In genomic region chr11:119090961-119091597, GRCm38 (mm10) we compare ENCODE assay signal across 8 mouse cellular contexts. TPM values are rescaled to one million over a fixed set of nuclear protein-coding genes. Genes with fewer than 3 reads are reported as not detected.
A peak's percentile ranks its signal among the peaks of the same experiment; 100 is the strongest.
DNase-seq lines count a peak whose midpoint lies in the region; ATAC-seq lines count a peak whose summit lies in the region.

No protein-coding gene starts in this region.

- no peak overlapping the region for H3K27ac ChIP-seq in forebrain, embryonic 13.5 days
- peak overlapping the region; percentile 59; the same call in 1 of the 2 replicates for H3K27ac ChIP-seq in limb, embryonic 12.5 days
- H3K27ac ChIP-seq in midbrain, embryonic 13.5 days, result peak overlapping the region; percentile 30; the same call in 1 of the 2 replicates

- no peaks in the 10 kb centered on the region for H3K9me3 ChIP-seq in forebrain, embryonic 13.5 days (replicated peaks)
- no peaks in the 10 kb centered on the region for H3K9me3 ChIP-seq in limb, embryonic 12.5 days
- no peaks in the 10 kb centered on the region for H3K9me3 ChIP-seq in midbrain, embryonic 13.5 days

- peak; percentile 66 for DNase-seq in left cerebral cortex, postnatal 4 days
- no peak for DNase-seq in left cerebral cortex, postnatal 14 days (ENCODE audit: low spot score in 2 of 2)
- peak; percentile 67 for DNase-seq in brain, adult 2 months (ENCODE audit: low read depth, low spot score)
- DNase-seq in heart, postnatal 4 days, result peak; percentile 81
- peak; percentile 76 for DNase-seq in urinary bladder, postnatal 14 days (ENCODE audit: low spot score)

- H3K4me1 ChIP-seq in forebrain, embryonic 13.5 days, result peaks cover 43% of the 10 kb centered on the region
- H3K4me1 ChIP-seq in limb, embryonic 12.5 days (replicated peaks), result peaks cover 52% of the 10 kb centered on the region
- peaks cover 58% of the 10 kb centered on the region for H3K4me1 ChIP-seq in midbrain, embryonic 13.5 days (replicated peaks)

- under 1% methylated on average over 32 of the region's 42 CpGs for WGBS in forebrain, embryonic 13.5 days
- under 1% methylated on average over 39 of the region's 42 CpGs for WGBS in limb, embryonic 12.5 days
- under 1% methylated on average over 34 of the region's 42 CpGs for WGBS in midbrain, embryonic 13.5 days

- no peaks in the 10 kb centered on the region for H3K36me3 ChIP-seq in forebrain, embryonic 13.5 days (ENCODE audit: poor library complexity, severe bottlenecking)
- no peaks in the 10 kb centered on the region for H3K36me3 ChIP-seq in limb, embryonic 12.5 days
- H3K36me3 ChIP-seq in midbrain, embryonic 13.5 days, result no peaks in the 10 kb centered on the region

- peak overlapping the region; percentile 54 for H3K4me3 ChIP-seq in forebrain, embryonic 13.5 days
- H3K4me3 ChIP-seq in limb, embryonic 12.5 days (replicated peaks), result peak overlapping the region; percentile 57
- H3K4me3 ChIP-seq in midbrain, embryonic 13.5 days (replicated peaks), result peak overlapping the region; percentile 56

- peaks cover 54% of the 10 kb centered on the region for H3K27me3 ChIP-seq in forebrain, embryonic 13.5 days
- H3K27me3 ChIP-seq in limb, embryonic 12.5 days, result peaks cover 69% of the 10 kb centered on the region
- peaks cover 55% of the 10 kb centered on the region for H3K27me3 ChIP-seq in midbrain, embryonic 13.5 days

- peak; percentile 25; the same call in 1 of the 2 replicates for ATAC-seq in forebrain, embryonic 13.5 days
- peak; percentile 30; the same call in 1 of the 2 replicates for ATAC-seq in limb, embryonic 12.5 days (ENCODE audit: insufficient number of reproducible peaks, insufficient read depth, low FRiP score, low TSS enrichment, low read depth)
- peak; percentile 22 for ATAC-seq in midbrain, embryonic 13.5 days

- H3K4me2 ChIP-seq in forebrain, embryonic 13.5 days, result peak overlapping the region; percentile 95
- peak overlapping the region; percentile 95 for H3K4me2 ChIP-seq in limb, embryonic 12.5 days
- H3K4me2 ChIP-seq in midbrain, embryonic 13.5 days (replicated peaks), result peak overlapping the region; percentile 90

- intact Hi-C loops in left cerebral cortex, postnatal 4 days (cut with DNase I), result loop anchor here (5.0 kb wide), 1 partner anchor 49 kb away; the partner anchor contains the start of gene Cbx8
- intact Hi-C loops in left cerebral cortex, postnatal 14 days (cut with DNase I), result loop anchor here (5.0 kb wide), 2 partner anchors 36 to 96 kb away; no protein-coding TSS in a partner anchor

- peak overlapping the region; percentile 73 for H3K9ac ChIP-seq in forebrain, embryonic 13.5 days
- peak overlapping the region; percentile 65 for H3K9ac ChIP-seq in limb, embryonic 12.5 days (replicated peaks)
- peak overlapping the region; percentile 73 for H3K9ac ChIP-seq in midbrain, embryonic 13.5 days (replicated peaks)

RNA-seq across cellular contexts. Expression of gene Cbx4, which starts 5.1 kb away (rescaled TPM):
- total RNA-seq in left cerebral cortex, postnatal 4 days (2021), result 10 to 100 TPM; 40.8 to 45.2 TPM
- total RNA-seq in left cerebral cortex, postnatal 14 days (2021), result 10 to 100 TPM; 63.2 to 74.0 TPM
- polyA plus RNA-seq in forebrain, embryonic 13.5 days (2015; fragmentation: Nextera tagmentation; extraction: Ambion mirVana), result 10.2 and 11.5 TPM in 2 replicates
- 10 to 100 TPM; 30.5 to 34.9 TPM for total RNA-seq in heart, postnatal 4 days (2021)
- polyA plus RNA-seq in limb, embryonic 12.5 days (2016; fragmentation: Nextera tagmentation; extraction: Ambion mirVana), result 9.8 and 12.5 TPM in 2 replicates
- polyA plus RNA-seq in midbrain, embryonic 13.5 days (2015; fragmentation: Nextera tagmentation; extraction: Ambion mirVana), result 14.1 and 16.3 TPM in 2 replicates

RNA-seq across cellular contexts. Expression of gene Cbx8, which starts 50.3 kb away (rescaled TPM):
- 10 to 100 TPM; 13.0 to 15.6 TPM for total RNA-seq in left cerebral cortex, postnatal 4 days (2021)
- 10 to 100 TPM; 12.9 to 15.4 TPM for total RNA-seq in left cerebral cortex, postnatal 14 days (2021)
- 9.8 and 12.3 TPM in 2 replicates for polyA plus RNA-seq in forebrain, embryonic 13.5 days (2015; fragmentation: Nextera tagmentation; extraction: Ambion mirVana)
- 1 to 10 TPM; 5.6 to 5.7 TPM for total RNA-seq in heart, postnatal 4 days (2021)
- 11.8 and 13.0 TPM in 2 replicates for polyA plus RNA-seq in limb, embryonic 12.5 days (2016; fragmentation: Nextera tagmentation; extraction: Ambion mirVana)
- polyA plus RNA-seq in midbrain, embryonic 13.5 days (2015; fragmentation: Nextera tagmentation; extraction: Ambion mirVana), result 9.8 and 15.2 TPM in 2 replicates

Comparison
In these comparisons a context has a peak if more than half of its experiments do, and no peak if none do; other contexts are left out.
1. DNase-seq: peak in left cerebral cortex, postnatal 4 days (single experiment), brain, adult 2 months (single experiment), heart, postnatal 4 days (single experiment) and urinary bladder, postnatal 14 days (single experiment); none in left cerebral cortex, postnatal 14 days (0 of 2).
2. Peak in every context shown above with its lines, with median percentiles within 50 percentile points of each other: ATAC-seq, H3K4me2 ChIP-seq, H3K4me3 ChIP-seq and H3K9ac ChIP-seq.